Mouse (Mus musculus): ENCODE results near the gene Rab35.

The Rab35 gene

GRCm38 (mm10) chr5:115631505-115632357, at the start of gene Rab35:
Gene Rab35, plus strand, starts transcription at chr5:115631908.
- peak; percentile 93 to 98 for DNase-seq

GRCm38 (mm10) chr5:115585616-115586015, 46.1 kb upstream of the Rab35 start:
- no peak for DNase-seq

GRCm38 (mm10) chr5:115586166-115586565, 45.5 kb upstream of the Rab35 start:
- DNase-seq: no peak

- DNase-seq: no peak
Observed at GRCm38 (mm10) chr5:115586780-115587179, 44.9 kb upstream of the Rab35 start.

GRCm38 (mm10) chr5:115591028-115591427, 40.7 kb upstream of the Rab35 start:
- no peak for DNase-seq

- no peak for DNase-seq
Observed at GRCm38 (mm10) chr5:115591506-115591905, 40.2 kb upstream of the Rab35 start.

- DNase-seq: no peak
Observed at GRCm38 (mm10) chr5:115603561-115603960, 28.1 kb upstream of the Rab35 start.

- DNase-seq: no peak
Observed at GRCm38 (mm10) chr5:115611566-115611965, 20.1 kb upstream of the Rab35 start.

GRCm38 (mm10) chr5:115613332-115613731, 18.4 kb upstream of the Rab35 start:
- DNase-seq: no peak

GRCm38 (mm10) chr5:115614948-115615347, 16.8 kb upstream of the Rab35 start:
- peak in 1 of 2 experiments; percentile 41 for DNase-seq

GRCm38 (mm10) chr5:115619690-115620089, 12.0 kb upstream of the Rab35 start:
- no peak for DNase-seq

GRCm38 (mm10) chr5:115622686-115623085, 9.0 kb upstream of the Rab35 start:
- DNase-seq: no peak

- DNase-seq: no peak
Observed at GRCm38 (mm10) chr5:115623694-115624440, 7.8 kb upstream of the Rab35 start.

- DNase-seq: no peak
Observed at GRCm38 (mm10) chr5:115626237-115626886, 5.3 kb upstream of the Rab35 start.

GRCm38 (mm10) chr5:115628083-115628482, 3.6 kb upstream of the Rab35 start:
- no peak for DNase-seq

- DNase-seq: no peak
Observed at GRCm38 (mm10) chr5:115629672-115630071, 2.0 kb upstream of the Rab35 start.

- no peak for DNase-seq
Observed at GRCm38 (mm10) chr5:115630291-115630690, 1.4 kb upstream of the Rab35 start.

GRCm38 (mm10) chr5:115632358-115632714, 628 bp downstream of the Rab35 start:
- DNase-seq: peak; percentile 43 to 47

- no peak for DNase-seq
Observed at GRCm38 (mm10) chr5:115633060-115633459, 1.4 kb downstream of the Rab35 start.

GRCm38 (mm10) chr5:115634046-115634445, 2.3 kb downstream of the Rab35 start:
- DNase-seq: no peak

- DNase-seq: no peak
Observed at GRCm38 (mm10) chr5:115635536-115635935, 3.8 kb downstream of the Rab35 start.

- DNase-seq: peak; percentile 36 to 39
Observed at GRCm38 (mm10) chr5:115644192-115644591, 12.5 kb downstream of the Rab35 start.

GRCm38 (mm10) chr5:115648876-115649275, 17.2 kb downstream of the Rab35 start:
- no peak for DNase-seq

GRCm38 (mm10) chr5:115649699-115650098, 18.0 kb downstream of the Rab35 start:
- DNase-seq: no peak

Data from cerebellum, adult 18-20 months (tissue).